Mouse (Mus musculus) lung, postnatal 4 days (tissue): ENCODE measurements around the gene Gm20683.

Source experiments
- DNase-seq, 2 experiments: peaks; one replicate each; pipeline ENCODE4 v3.0.0; 2021

The Gm20683 gene

GRCm38 (mm10) chr17:25839455-25840235, 1.9 kb downstream of the Gm20683 start:
- no peak for DNase-seq

- DNase-seq = no peak
Measured at GRCm38 (mm10) chr17:25838904-25839303, 2.7 kb downstream of the Gm20683 start.

- no peak for DNase-seq
Measured at GRCm38 (mm10) chr17:25837533-25837932, 4.0 kb downstream of the Gm20683 start.

DNA sequence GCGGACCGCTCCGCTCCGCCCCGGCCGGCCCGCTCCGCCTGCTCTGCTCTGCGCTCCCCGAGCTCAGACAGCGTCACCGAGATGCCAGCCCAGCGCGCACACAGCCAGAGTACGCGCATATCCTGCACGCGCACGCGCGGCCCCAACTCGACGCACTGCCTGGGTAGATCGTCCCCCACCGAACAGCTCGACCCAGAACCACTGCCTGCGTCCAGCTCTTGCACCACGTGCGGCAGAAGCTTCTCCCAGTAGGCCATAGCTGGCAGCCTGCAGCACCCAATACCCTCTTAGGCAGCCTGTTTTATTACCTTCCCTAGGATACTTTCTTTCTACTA, 4.5 kb downstream of the Gm20683 start, which contains the start of gene Rhbdl1:
Gene Rhbdl1, minus strand, starts transcription at position 220 of the 335 bp plus-strand sequence.
- DNase-seq = peak; percentile 66 to 80

DNA sequence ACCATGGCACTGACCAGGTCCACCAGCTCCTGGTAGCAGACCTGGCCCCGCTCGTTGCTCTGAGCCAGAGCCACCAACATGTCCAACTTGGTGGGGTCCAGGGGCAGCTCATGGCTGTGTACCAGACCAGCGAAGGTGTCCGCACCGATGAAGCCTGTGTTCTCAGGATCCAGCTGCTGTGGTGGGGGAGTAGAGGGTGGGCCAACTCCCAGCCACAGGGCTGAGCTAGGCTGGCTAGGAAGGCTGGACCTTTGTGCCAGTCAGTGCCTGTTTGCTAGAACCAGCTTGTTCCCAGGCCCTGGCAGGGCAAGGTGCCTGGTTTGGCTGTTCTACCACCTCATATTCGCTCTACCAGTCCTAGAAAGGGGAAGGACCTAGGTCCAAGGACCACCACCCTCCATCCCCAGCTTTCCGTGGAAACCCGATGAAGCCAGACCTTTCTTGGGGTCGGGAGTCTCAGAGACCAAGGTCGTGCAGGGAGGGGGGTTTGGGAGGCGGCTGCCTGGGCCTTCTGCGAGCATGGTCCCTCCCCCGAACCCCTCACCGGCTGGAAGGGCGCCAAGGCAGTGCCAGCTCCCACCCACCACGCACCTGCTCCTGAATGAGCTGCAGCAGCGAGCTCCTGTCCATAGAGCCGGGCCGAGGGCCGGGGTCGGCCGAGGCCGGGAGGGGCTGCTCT, 5.0 kb downstream of the Gm20683 start:
- DNase-seq = no peak

DNA sequence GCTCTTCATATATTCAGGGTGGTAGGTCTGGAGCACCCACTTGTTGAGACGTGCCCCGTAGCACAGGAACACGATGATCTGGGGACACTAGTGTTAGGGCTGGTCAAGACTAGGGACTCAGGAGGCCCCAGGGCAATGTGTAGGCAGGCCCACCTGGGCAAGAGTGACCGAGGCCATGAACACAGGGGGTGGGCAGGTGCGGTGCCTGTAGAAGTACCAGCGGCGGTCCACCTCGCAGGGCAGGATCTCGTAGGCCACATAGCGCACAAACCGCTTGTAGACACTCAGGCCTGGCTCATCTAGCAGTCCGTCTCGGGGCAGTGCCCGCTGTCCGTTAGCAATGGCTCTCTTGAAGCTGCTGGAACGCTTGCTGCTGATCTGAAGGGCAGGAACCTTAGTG, 5.7 kb downstream of the Gm20683 start:
- no peak for DNase-seq

DNA sequence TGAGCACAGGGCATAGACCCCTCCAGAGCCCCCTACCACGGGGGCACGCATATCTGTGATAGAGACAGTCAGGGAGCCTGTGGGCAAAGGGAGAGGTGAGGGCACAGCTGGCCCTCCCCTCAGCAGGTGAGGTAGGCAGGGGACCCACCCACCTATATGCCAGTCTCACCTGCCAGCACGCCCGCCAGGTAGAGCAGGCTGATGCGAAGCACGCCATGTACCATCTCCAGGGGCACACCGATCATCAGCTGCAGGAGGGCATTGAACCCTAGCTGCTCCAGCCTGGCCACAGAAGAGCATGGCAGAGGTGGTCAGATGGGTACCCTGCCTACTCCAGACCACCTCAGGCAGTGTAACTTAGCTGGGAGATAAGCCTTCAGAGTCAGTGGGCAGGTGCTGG, 6.3 kb downstream of the Gm20683 start:
- DNase-seq = no peak

DNA sequence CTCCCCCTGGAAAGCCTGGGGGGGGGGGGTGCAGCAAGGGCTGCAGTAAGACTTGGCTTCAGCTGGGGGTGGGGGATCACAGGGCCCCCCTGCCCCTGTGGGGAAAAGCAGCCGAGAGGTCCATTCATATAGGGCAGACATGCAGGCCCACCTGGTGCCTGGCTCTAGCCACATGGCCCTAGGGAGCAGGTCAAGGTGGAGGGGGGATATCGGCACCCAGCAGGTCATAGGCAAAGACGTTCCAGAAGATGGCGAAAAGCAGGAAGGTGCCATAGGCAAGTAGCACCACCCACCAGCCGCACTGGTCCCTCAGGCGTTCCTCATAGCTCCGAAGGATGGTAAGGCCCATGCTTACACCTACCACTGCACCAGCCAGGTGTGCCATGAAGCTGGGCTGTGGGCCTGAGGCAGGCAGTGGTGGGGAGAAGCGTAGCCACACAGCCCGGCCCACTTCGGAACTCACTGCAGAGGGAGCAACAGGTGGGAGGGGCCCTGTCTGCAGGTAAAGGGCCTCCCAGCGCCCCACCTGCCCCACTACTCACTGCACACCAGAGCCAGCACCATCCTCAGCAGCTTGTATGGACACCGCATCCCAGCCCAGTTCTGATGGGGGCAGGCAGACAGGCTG, 6.9 kb downstream of the Gm20683 start:
- DNase-seq = no peak

DNA sequence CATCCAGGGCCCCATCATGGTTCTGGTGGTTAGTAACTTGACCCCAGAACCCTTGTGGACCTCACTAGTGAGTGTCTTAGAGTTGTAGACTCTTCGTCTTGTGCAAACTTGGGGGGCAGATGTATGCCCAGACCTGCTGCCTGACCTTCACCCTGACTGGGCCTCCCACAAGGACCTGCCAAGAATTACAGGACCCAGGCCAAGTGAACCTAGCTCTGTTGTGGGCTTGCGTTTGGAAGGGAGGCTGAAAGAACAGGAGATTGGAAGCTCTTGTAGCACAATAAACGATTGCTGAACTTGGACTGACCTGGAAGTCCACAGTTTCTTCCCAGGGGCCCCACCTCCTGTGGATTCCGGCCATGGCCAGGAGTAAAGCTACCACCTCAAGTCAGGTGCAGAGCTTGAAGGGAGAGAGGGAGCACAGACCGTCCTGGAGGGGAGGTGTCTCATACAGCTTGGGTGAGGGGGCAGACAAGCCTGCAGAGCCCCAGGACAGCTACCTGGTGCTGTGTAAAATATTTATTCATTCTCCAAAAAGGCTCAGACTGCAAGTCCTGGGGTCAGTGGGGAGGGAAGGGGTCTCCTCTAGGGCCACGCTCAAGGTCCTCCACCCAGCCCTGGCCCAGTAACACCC, 7.5 kb downstream of the Gm20683 start:
- no peak for DNase-seq

- DNase-seq = peak; percentile 93 to 96
Measured at GRCm38 (mm10) chr17:25833291-25833663, 8.3 kb downstream of the Gm20683 start, which contains the start of gene Stub1. Gene Stub1 (minus strand): TSS chr17:25833404.

DNA sequence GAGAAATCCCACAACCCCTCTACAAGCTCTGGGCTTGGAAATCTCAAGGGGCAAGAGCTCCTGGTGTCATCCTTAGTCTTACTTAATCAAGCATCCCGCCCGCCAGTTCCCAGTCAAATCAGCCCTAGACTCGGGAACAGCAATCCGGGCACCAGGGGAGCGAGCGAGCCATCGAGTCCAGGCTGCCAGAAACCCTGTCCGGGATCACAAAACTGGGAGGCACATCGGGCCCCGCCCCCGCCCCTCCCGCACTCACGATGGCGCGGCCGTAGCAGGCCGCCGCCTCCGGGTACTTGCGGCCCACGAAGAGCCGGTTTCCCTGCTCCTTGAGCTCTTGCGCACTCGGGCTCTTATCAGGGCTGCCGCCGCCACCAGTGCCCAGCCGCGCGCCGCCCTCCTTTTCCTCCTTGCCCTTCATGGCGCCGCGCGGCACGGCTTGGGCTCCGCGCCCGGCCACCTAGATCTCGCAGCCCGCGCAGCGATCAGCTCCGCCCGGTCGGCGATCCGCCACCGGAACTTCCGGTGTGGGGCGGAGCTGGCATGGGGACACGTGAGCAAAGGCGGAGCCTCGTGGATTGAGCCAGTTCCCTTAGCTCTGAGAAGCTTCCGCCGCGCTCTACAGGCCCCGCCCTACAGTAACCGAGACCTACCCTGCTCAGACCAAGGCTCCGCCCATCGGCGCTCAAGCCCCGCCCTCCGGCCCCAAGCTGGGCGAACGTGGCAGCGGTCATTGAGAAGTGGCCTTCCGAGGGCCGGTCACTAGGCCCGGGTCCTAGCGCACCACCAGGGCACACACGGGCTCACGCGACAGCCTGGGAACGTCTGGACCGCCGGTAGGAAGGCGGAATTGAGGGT, 8.9 kb downstream of the Gm20683 start:
- peak; percentile 100 for DNase-seq

DNA sequence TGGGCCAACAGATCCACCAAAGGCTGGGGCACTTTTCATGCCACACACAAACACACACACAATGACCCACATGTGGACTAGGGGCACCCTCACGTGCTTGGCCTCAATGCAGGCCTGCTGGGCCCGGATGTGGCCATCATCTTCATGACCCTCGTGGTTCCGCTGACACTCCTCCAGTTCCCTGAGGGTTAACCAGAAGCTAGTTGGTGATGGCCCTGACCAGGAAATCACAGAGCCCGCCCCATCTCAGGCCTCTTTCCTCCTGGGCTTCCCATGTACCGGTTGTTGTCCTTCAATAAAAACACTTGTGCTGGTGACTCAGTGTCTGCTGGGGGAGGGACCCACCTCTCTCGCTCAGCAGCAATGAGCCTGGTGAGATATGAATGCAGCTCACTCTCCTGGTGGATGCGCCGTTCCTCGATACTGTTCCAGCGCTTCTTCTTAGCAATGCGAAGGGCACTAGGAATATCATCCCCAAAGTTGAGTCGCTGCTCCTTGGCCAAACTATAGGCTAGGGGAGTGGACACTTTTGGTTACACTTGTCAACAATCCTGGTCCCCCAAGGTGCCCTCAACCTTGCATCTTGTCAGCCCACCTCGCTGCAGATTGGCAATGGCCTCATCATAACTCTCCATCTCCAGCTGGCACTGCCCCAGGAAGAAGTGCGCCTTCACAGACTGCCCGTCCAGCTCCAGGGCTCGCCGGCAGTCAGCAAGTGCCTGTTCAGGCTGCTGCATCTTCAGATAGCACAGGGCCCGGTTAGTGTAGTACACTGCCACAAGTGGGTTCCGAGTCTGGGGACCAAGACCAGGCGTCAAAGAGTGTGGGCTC, 9.9 kb downstream of the Gm20683 start:
- DNase-seq = peak in 1 of 2 experiments; percentile 53

DNA sequence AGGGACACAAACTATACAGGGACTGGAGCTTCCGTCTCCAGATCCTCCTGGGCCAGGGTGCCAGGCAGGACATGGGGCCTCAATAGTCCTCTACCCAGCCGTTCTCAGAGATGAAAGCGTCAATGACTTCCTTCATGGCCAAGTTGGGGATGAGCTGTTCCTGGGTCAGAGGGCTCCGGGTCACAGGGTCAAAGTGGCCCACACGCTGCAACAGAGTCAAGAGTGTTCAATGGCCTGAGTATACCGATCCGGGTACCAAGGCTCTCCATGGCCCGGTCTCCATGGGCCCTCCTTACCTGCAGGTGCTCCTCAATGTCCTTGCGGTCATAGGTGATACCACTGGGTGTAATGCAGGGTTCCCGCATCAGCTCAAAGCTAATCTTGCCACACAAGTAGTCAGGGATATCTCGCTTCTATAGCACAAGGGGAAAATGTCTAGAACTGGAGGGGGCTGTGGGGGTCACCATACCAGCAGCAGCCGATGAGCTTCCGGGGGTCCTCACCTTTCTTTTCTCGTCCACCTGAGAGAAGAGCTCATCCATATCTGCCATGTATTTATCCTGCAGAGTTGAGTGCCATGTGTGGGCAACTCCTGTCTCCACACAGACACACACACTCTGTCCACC, 10.6 kb downstream of the Gm20683 start:
- no peak for DNase-seq

GRCm38 (mm10) chr17:25830200-25830753, 11.3 kb downstream of the Gm20683 start:
- no peak for DNase-seq

DNA sequence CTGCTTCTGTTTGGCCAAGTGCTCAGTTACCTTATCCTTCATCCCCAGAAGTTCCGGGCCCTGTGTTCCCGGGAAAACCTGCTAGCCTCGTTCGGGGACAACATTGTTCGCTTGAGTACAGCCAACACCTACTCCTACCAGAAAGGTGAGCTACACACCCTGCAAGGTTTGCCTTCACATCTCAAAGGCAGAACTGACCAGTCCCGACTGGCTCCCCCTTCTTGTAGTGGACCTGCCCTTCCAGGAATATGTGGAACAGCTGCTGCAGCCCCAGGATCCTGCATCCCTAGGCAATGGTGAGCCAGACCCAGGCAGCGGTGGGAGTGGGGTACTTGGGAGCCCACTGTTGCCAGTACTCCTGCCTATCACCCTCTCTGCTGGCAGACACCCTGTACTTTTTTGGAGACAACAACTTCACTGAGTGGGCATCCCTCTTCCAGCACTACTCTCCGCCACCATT, 12.0 kb downstream of the Gm20683 start:
- no peak for DNase-seq

- peak; percentile 78 to 79 for DNase-seq
Measured at GRCm38 (mm10) chr17:25828712-25829557, 12.6 kb downstream of the Gm20683 start, which contains the start of gene Jmjd8. Gene Jmjd8 (plus strand): TSS chr17:25828867.

- DNase-seq = no peak
Measured at GRCm38 (mm10) chr17:25828223-25828594, 13.4 kb downstream of the Gm20683 start.

GRCm38 (mm10) chr17:25827546-25828222, 13.9 kb downstream of the Gm20683 start:
- DNase-seq = no peak

DNA sequence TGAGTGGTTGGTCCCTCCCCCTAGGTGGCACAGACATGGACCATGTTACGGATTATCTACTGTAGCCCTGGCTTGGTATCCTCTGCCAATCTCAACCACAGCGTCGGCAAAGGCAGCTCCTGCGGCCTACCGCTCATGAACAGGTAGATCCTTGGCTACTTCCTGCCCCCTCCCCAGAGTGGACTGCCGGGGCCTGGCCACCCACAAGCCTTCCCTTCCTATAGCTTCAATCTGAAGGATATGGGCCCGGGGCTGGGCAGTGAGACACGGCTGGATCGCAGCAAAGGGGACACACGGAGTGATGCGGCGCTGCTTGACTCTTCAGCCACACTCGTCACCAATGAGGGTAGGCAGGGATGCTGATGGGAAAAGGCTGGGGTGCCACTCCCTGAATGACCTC, 14.6 kb downstream of the Gm20683 start:
- DNase-seq = no peak
